Mouse (Mus musculus) kidney, adult 2 months (tissue): ENCODE measurements at regions not wholly inside any gene's neighbourhood (a gene's known extent, or its start where the extent isn't known, plus 50 kb on each side); places are given as distances from the start of the nearest gene placed in this dataset.

ENCODE experiments used
- CTCF ChIP-seq: fragments of 200-500 bp; conservative IDR thresholded peaks from 2 replicates; pipeline ENCODE4 v1.5.1; 2011; ENCODE audit warnings: low read depth, mild to moderate bottlenecking, control low read depth, low read length, moderate library complexity, mixed read lengths; ENCODE audit not compliant: insufficient read depth, insufficient read length
- POLR2A ChIP-seq: fragments of 200-500 bp; IDR thresholded peaks from one replicate; pipeline ENCODE4 v1.6.1; 2011; ENCODE audit warnings: low read depth, low read length, control low read depth

DNA sequence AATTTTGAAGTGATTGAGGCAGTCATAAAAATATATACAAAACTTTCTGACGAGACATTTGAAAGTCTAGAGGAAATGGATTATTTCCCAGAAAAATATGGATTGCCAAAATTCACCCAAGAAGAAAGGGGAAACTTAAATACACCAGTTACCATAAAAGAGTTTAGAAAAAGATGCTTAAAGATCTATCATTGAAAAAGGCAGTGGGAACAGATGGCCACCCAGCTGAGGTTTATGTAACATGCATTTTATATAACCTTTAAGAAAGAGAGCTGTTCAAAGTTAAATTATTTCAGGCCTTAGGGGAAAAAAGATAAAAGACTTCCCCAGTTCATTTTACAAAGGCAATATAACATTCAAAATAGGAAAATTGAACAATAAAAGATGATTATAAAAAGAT, 369.0 kb upstream of the Klf6 start:
- no peak for TF ChIP-seq CTCF
- TF ChIP-seq POLR2A, result no peak
